Mouse (Mus musculus): Measurements from ENCODE around the gene Tns4. TPM values are rescaled to one million over a fixed set of nuclear protein-coding genes. Genes with fewer than 3 reads are reported as not detected.

Gene Tns4
- under 1 TPM; 0.07 to 0.18 TPM for total RNA-seq (2021)
- long read RNA-seq, experiment 1 = 0 reads
- long read RNA-seq, experiment 2 = 0 reads

DNA sequence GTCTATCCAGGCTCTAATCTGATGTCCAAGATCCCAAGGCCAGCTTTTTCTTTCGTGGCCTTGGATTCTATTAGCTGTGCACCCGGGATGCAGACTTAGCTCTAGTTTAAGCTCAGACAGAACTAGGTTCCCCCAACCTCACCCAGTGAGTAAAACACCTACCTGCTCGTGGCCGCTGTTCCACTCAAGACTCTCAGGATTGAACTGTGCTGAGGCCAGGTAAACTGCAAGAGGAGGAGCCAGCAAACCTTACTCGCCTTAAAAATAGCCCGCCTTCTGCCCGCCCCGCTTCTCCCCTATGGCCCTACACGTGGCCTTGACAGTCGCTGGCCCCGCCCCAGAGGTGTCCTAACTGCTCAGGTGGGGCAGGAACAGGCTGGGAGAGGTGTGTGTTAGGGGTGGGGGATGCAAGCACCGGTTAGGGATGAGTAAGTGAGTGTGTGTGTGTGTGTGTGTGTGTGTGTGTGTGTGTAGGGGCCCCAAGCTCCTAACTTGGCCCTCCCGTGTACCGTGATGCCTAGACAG lies at the start of gene Tns4:
Tns4 (minus strand) TSS at position 230 of the 525 bp plus-strand sequence.
- DNase-seq = no peak

DNA sequence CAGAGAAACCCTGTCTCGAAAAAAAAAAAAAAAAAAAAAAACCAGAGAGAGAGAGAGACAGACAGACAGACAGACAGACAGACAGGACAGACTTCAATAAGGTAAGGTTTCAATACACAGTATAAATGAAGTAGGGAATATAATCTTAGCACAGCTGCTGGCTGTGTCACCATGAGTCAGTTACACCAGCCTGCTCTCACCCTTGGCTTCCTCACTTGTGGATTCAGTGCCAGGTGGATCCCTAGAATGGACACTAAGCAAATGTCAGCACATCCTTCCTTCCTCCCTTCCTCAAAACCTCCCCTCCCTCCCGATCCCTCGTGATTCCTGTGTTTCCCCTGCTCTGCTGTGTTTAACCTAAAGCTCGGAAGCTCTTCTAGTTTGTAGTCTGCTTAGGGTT lies 48.3 kb upstream of the Tns4 start:
- no peak for DNase-seq

GRCm38 (mm10) chr11:99136961-99137360 lies 47.9 kb upstream of the Tns4 start:
- no peak for DNase-seq

DNA sequence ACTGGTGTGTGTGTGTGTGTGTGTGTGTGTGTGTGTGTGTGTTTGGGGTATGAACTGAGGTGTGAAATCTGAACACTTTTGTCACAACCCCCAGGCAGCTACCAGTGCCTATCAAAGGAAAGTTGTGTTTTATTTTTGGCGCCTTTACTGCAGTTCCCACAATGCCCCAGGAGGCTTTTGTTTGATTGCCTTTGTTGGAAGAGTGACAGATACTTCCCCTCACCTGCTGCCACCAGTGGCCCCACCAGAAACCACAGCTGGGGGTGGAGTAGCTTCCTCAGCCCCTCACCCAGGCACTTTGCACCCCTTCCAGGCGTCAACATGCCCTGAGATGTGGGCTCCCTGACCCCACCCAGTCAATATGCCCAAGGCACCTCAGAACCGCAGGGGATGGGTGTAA lies 47.3 kb upstream of the Tns4 start:
- no peak for DNase-seq

- peak in 1 of 2 experiments; percentile 64 for DNase-seq
These were observed 45.9 kb upstream of the Tns4 start for GRCm38 (mm10) chr11:99135047-99135440.

DNA sequence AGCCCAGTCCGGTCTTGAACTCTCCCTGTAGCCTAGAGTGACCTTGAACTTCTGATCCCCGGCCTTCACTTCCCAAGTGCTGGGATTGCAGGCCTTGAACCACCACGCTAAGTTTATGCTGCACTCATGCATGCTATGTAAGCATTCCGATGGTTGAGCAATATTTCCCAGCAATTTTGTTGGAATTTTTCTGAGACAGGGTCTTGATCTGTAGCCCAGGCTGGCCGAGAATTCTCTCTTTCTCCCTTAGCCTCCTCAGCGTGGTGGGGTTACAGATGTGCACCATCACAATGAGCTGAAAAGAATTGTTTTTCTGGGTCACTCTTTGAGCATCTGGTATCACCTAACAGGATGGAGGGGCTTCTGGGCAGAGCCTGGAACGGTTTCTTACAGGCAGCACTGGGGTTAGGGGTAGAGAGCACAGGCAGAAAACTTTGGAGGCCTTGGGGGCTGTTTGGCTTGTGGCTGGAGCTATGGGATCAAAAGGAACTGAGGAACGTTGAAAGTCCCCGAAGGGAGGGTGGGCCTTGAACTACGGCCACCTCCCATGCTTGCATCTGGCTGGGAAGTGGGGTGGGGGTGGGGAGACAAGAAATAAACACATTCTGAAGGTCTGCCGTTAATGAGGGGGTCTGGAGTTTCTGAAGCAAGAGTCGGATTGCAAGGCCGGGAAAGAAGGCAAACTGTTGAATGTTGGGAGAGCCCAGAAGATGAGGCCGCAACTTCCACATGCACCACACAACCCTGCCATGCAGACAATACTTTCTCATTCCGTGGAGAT lies 45.4 kb upstream of the Tns4 start:
- DNase-seq = peak; percentile 47

DNA sequence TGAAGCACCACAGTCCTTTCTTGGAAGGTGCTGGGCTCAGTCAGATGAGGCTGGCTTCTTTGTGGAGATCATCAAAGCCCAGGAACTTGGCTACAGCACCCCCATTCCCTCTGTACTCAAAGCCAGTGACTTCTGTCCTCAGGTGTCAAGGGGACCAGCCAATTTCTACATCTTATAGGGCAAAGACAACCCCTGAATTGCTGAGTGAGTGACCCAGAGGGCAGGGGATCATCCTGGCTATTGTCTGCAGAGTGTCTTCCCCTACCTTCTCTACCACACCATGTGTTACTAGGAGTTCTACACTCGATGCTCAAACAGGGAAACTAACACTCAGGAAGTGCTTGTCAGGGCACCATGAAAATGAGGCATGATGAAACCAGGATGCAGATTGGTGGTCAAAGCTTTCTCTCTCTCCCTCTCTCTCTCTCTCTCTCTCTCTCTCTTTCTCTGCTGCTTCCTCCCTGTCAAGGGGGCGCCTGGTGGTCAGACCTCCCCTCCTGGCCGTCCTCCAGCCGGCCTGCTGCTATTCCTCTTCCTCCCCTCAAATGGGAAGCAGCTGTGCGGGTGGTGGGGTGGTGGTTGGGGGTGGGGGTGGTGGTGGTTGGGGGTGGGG lies 44.3 kb upstream of the Tns4 start:
- no peak for DNase-seq

- peak; percentile 59 to 72 for DNase-seq
These were observed 43.1 kb upstream of the Tns4 start for GRCm38 (mm10) chr11:99132091-99132730.

DNA sequence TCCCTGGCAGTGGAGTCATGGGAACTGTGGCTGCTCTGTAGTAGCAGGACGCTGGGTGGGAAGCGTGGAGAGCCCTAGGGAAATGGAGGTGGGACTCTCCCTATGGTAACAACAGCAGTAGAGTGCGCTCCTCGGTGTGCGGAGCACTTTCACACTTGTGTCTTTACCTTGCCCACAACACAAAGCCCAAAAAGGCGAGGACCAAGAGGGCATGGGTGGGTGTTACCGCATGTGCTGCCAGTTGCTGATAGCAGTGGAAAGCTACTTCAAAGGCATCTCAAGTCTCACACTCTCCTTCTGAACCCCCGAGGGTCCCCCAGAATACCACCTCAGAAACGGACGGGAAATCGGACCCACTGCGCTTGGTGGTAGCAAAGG lies 42.3 kb upstream of the Tns4 start:
- no peak for DNase-seq

DNA sequence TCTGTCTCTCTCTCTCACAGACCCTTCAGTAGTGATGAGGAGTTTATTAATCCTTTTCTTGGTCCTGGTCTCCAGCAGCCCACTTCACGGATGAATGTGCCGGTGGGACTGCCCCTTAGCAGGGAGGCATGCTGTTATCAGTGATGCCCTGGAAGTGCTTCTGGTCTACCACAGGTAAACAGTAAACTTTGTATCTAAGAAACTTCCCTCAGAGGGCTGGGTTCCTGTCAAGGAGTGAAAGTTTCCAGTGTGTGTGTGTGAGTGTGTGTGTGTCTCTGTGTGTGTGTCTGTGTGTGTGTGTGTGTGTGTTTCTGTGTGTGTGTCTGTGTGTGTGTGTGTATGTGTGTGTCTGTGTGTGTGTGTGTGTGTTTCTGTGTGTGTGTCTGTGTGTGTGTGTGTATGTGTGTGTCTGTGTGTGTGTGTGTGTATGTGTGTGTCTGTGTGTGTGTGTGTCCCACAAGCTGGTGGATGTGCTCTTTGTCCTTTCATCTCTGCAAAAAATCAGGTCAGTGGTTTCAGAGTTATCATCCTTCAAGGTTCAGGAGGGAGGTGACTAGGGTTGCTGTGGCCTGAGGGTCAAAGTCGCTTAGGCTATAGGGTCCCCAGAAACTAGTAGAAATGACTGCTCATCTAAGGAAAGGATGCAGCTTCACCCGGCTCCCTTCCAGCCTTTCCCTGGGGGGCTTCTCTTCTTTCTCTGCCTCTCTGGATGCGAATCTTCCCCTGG lies 41.8 kb upstream of the Tns4 start:
- no peak for DNase-seq

DNA sequence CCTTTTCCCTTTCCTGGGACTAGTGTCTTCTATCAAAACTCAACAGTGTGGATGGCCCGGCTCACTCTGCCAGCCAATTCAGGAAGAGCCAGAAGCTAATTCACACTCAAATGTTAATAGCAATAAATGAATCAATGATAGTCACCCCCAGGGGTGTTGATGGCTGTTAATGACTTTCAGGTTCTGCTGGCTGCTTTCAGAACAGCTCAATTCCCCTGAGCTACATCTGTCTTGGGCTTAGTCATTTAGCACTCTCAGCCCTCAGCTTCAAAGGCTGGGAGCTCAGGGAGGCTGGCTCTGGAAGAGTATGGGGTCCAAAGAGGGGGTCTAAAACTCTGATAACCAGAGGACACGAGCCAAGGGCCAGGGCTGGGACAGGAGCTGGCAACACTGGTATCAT lies 40.2 kb upstream of the Tns4 start:
- no peak for DNase-seq

DNA sequence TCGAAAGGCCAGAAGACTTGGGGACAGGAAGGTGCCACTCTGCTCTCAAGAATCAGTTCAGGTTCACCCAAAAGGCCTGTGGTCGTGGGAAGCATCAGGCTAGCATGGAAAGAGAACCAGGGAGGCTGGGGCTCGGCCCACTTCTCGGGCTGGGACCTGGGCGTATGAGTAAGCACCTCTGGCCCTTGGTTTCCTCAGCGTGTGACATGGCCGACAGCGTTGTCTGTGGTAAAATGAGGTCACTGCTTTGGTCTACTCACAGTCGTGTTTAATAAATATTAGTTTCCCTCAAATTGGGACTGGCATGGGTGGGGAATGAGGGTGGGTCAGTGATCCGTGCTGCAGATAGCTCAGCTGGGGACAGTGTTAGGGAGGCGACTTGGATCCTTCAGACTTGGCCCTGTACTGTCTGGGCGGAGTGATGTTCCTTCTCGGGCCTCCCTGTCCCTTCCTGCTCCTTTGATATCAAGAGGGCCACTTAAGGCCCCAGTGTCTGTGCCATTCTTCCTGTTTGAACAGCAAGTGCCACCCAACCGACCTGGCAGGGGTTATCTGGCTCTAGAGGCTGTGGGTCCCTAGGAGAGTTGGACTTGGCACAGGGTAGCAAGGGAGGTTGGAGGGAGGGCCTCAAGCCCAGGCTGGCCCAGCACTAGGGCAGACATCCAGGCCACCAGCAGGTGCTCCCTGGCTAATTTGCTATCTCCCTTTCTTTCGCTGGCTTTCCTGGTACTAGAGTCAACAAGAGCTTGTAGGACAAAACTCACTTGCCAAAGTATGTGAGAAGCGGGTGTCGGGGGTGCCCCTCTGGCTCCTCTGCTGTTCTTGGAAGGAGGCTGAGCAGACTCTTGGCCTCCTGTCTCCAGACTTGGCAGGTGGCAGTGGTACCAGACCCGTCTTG lies 38.9 kb upstream of the Tns4 start:
- peak in 1 of 2 experiments; percentile 47 for DNase-seq

DNA sequence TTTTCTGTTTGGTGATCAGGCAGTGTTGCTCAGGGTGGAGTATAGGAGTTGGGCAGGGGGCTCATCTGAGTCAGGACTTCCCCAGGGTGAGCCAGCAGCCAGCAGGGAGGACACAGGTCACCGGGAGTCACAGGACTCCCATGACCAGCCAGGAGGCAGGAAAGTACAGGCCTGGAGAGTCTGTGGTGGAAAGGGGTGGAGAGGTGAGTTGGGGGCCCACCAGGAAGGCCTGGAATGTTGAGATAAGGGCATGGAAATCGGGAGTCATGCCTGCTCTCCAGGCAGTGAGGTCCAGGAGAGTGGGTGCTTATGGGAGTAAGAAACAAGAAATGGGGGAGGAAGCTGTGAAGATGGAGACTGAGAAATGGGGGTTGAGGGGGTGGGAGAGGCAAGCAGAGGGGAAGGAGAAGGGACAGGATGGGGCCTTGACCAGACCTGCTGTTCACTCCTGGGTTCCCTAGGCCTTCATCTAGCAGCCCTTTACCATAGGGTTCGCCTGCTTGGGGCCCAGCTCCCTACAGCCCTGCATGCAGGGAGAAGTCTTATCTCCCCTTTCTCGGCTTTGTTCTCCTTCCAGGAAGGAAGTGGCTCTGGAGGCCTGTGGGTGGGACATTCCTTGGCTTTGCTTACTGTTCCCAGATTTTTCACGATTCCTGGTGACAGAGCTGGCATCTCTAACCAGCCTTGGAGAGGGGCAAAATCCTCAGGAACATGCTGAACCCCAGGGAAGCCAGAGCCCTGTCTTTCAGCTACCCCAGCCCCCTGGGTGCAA lies 37.6 kb upstream of the Tns4 start:
- peak; percentile 48 to 67 for DNase-seq

DNA sequence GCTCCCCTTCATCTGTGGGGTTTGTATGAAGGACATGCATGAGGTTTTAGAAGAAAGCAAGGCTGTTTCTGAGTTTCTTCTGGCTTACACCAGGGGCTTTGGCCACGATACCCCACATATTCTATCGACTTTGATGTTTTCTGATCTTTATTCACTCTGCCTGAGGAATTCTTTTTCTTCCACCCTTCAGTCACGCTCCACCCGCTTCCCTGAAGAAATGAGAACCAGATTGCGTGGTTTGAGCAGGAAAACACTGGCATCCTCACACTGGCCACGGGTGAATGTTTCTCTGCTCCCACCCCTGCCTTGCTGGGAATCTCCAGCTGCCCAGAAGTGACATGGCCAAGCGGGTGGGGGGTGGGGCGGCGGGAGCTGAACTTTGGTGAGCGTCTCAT lies 35.5 kb upstream of the Tns4 start:
- DNase-seq = no peak

GRCm38 (mm10) chr11:99123977-99124634 lies 35.0 kb upstream of the Tns4 start:
- peak; percentile 61 to 78 for DNase-seq

- no peak for DNase-seq
These were observed 33.6 kb upstream of the Tns4 start for GRCm38 (mm10) chr11:99122703-99123102.

GRCm38 (mm10) chr11:99121218-99121631 lies 32.1 kb upstream of the Tns4 start:
- no peak for DNase-seq

- peak; percentile 51 to 74 for DNase-seq
These were observed 31.6 kb upstream of the Tns4 start for GRCm38 (mm10) chr11:99120524-99121217.

GRCm38 (mm10) chr11:99118963-99119362 lies 29.9 kb upstream of the Tns4 start:
- DNase-seq = no peak
